Mouse (Mus musculus): Measurements from ENCODE around the gene Mybpc3.

The Mybpc3 gene

DNA sequence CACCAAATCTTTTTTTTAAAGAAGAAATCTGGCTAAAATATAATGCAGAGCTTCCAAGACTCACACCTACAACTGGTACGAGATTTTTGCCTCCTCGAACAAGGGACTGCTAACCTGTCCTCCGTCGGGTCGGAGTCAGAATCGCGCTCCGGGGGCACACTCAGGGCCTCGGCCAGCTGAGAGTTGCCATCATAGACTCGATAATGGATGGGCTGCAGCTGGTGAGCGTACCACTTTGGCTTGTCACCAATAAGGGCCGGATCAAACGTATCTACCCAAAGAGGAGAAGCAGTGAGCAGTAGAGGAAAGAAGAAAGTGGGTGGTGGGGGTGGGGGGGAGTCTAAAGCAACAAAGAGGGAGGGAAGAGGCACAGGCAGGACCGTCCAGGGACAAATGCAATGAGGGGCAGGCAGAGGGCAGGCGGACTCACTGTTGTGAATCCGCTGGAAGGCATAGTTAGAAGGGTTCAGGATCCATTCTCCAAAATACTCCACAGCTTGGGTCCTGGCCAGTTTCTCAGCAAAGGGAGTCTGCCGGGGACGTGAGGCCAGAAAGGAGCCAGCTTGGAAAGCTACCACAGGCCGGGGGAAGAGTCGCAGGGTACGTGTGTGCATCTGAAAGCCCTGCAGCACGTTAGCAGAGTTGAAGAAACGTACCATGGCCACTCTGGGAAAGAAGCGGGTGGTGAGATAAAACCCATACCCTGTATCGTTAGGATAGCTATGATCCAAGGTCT is 51.8 kb downstream of the Mybpc3 start:
- DNase-seq (ENCODE audit: low spot score in 2 of 2) = no peak

DNA sequence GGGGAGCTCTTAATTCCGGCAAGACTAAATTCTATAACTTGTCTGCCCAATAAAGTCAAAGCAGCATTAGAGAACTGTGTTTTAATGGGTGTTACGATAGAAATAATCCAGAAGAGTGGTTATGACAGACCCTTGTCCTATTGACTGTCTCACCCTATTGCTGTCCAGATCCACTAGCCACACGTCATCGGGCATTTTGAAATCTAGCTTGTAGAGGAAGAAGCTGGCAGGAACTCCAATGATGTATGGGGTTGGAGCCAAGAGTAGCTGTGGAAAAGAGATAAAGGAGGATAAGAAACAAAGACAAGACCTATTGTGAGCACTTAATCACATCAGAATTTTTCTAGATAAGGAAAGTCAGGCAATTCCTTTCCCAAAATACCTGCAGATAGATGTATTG is 57.5 kb downstream of the Mybpc3 start:
- DNase-seq (ENCODE audit: low spot score in 2 of 2) = no peak

DNA sequence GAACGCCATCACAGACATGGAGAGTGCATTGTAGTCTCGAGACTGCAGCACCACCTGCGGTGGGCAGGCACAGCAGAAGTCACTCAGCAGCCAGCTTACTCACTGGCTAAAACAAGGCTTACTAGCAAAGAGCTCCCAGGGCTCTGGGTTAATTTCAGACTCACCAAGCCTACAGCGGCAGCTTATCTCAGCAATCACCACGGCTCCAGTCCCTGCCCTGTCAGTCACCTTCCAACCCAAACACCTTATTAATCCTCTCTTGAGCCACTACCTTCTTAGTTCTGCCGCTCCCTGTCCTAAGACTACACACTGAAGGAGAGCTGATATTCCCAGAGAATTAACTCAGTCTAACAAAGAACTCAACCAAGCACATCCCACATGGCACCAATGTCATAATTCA is 58.3 kb downstream of the Mybpc3 start:
- no peak for DNase-seq (ENCODE audit: low spot score in 2 of 2)

DNA sequence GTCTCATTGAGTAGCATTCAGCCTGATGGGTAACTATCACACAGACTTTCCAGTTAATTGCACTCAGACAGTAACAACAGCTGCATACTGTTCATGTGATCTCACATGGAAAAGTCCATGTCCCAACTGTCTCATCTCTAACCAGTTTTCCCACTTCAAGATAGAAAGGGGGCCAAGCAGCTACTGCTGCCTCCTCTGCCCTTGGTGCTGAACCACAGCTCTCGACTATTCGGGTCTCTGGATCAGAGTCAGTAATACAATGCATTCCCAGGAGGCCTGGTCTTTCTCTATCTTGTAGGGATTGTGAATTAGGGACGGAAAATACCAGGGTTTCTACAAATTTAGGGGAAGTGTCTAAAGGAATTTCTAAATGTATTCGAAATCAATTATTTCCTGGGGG is 61.9 kb downstream of the Mybpc3 start:
- no peak for DNase-seq (ENCODE audit: low spot score in 2 of 2)

DNA sequence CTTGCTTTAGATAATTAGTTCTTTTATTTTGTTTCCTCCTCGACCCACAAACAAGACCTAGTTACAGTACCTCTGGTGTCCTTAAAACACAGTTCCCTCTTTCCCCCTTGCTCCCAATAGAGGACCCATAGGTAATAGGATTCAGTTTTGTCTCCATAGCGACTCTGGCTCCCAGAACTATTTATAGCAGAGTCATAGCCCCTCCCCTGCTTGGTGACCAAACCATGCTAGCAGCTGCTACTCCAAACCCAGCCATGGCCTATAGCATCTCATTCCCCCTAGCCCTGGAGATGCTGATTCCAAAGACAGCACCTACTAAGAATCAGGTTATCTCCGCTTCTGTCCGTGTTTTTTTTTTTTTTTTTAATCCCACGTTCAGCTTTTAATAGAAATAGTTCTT is 62.8 kb downstream of the Mybpc3 start:
- DNase-seq (ENCODE audit: low spot score in 2 of 2) = no peak

DNA sequence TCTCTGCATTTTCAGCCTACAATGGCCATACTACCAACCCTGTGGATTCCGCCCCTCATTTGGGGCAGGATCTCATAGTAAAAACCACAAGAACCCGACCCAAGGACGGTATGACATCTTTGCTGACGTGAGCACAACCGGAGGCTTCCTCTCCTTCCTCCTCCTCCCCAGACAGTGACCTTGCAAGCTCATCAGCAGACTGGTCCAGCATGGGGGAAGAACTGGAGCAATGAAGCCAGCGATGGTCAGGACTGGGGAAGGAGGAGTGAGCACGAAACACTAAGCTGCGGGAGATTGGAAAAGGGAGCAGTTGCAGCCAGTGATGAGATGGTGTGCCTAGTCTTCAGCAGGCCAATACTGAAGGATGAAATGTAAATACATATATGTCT is 64.1 kb downstream of the Mybpc3 start:
- DNase-seq (ENCODE audit: low spot score in 2 of 2) = peak; percentile 34 to 38

DNA sequence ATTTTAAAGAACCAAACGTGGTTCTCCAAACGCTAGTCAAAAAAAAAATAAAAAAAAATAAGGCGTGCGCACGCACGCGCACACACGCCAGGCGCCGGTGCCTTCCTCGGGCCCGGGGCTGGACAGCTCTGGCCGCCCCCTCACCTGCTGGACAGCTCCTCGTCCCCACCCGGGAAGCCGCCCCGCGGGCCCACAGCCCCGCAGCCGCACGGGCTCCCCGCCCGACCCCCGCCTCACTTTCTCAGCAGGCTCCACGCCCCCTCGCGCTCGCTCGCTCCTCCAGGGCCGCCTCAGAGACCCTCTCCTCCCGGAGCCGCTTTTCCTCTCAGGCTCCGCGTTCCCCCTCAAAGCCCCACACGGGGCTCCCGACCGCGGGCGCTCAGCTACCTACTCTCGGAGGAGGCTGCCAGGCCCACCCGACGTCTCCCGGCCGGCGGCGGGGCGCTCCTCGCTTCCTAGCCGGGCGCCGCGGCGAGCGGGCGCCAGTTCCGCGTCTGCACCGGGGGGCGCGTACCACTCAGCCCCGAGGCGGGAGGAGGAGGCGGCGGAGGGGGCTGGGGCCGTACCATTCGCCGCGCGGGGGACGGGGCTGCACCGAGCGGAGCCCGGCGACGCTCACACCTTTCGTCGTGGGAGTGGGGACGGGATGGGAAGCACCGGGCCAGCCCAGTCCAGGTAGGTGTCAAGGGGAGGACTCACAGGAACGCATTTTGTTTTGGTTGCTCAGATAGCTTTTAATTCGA is 64.6 kb downstream of the Mybpc3 start:
- DNase-seq (ENCODE audit: low spot score in 2 of 2) = peak; percentile 85 to 86

DNA sequence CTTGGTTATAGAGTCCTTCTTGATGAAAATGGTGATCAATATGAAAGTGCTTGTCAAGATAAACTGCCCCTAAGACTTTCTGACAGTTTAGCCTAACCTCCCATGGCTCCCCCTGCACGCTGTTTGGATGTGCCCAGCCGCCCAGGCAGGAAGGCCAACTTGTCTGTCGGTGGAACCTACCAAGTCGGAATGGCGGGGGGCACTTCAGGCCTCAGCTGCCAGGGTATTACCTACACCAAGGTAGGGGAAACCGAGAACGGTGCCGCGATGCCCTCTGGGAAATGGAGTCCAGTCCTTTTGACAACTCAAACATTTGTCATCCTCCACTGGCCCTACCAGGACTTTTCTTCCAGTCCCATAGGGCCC is 65.2 kb downstream of the Mybpc3 start:
- peak; percentile 95 to 98 for DNase-seq (ENCODE audit: low spot score in 2 of 2)

DNA sequence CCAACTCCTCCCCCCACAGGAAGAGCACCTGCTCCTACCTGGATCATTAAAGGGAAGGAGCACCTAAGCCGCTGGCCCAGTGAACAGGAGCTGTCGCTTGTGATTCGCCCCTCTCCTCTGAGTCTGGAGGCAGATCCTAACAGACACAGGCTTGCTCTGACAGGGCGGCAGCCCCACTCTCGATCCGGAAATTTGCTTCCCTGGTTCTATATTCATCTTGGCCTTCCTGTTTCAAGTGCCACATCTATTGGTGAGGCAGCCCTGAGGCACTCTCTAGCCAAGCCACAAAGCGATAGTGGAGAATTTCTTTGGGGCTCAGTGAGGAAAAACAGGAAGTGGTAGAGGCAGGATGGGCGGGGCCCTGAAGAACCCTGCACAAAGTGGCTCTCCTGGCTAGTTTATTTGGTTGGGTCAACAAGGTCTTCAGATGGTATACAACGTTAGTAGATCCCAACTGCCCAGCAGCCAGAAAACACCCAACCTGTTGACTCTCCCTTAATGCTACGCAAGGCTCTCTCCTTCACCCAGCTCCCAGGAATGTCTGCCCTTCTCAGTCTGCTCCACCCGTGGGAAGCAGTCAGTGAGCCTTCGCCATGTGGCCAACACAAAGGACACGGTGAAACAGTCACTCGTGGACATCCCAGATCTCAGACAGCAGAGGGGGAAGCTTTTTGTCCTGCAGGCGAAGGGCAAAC is 65.9 kb downstream of the Mybpc3 start, which contains the start of gene Madd:
Gene Madd (minus strand): TSS at position 127 of the 695 bp plus-strand sequence.
- DNase-seq (ENCODE audit: low spot score in 2 of 2) = no peak
